Mouse (Mus musculus) ovary, adult 10 weeks (tissue): ENCODE results near the gene Fam90a1a. TPM values are rescaled to one million over a fixed set of nuclear protein-coding genes. Genes with fewer than 3 reads are reported as not detected.

Source experiments
- polyA plus RNA-seq: library from polyadenylated mRNA; stranded (reverse); fragments of 350-450 nt; fragmentation: Illumina TruSeq; extraction: RNeasy Lipid Tissue Mini Kit (QIAGEN cat#74804); gene quantifications from one replicate; pipeline ENCODE4 v1.2.3, GENCODE M21; 2014

Gene Fam90a1a
- 0.31 TPM for polyA plus RNA-seq

DNA sequence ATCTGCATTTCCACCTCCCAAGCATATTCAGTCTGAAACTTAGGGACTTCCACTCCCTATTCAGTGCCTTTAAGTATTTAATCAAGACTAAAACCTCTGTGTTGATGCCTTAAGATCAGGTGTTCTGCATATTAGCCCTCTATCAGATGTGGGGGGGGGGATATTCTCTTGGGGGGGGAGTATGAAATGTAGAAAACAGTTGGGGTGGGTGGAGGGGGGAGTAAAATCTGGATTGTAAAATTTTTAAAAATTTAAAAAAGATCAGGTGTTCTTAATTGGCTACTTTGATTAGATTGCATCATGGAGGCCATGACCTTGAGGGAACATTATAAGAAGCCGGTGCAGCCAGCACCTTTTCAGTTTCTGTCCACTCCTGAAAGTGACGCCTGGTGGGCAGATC is at the start of gene Fam90a1a:
TSS of gene Fam90a1a (plus strand) at position 301 of the 400 bp plus-strand sequence.

GRCm38 (mm10) chr8:21932610-21933009 is 25.9 kb upstream of the Fam90a1a start, which contains the start of gene Defb15:
Gene Defb15, minus strand, starts transcription at chr8:21932710.

DNA sequence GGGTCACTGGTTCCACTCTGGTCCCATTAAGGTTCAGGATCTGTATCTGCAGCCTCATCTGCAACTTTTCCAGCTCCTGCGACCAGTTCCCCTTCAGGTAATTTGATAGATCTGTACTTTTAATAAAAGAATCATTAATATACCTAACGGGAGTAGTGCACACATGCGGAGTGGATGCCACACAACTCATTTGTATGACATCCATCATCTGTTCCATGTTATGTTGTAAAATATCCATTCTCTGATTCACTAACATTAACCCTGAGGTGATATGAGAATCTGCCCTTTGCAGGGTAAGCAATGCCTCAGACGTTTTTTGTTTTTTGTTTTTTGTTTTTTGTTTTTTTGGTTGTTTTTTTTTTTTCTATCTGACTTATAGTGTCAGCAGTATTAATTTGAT is 20.5 kb upstream of the Fam90a1a start, which contains the start of gene Defb35:
TSS of gene Defb35 (plus strand) at position 301 of the 400 bp plus-strand sequence.

DNA sequence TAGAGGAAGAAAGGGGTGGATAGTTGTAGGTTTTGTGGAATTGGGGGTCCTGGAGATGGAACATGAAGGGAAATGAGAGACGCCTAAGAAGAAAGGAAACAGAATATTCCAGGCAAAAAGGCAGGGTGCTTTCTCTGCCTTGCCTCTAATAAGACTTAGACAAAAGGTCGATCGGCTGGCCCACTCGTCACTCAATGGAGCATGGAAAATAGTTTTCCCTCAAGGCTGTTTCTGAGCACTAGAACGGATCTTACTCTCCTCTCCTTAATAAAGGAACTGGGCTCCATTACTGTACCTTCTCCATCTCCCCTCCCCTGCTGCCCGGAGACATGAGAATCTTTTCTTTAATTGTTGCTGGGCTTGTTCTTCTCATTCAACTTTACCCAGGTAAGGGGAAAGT is 12.1 kb upstream of the Fam90a1a start, which contains the start of gene Defb13:
TSS of gene Defb13 (plus strand) at position 301 of the 400 bp plus-strand sequence.

DNA sequence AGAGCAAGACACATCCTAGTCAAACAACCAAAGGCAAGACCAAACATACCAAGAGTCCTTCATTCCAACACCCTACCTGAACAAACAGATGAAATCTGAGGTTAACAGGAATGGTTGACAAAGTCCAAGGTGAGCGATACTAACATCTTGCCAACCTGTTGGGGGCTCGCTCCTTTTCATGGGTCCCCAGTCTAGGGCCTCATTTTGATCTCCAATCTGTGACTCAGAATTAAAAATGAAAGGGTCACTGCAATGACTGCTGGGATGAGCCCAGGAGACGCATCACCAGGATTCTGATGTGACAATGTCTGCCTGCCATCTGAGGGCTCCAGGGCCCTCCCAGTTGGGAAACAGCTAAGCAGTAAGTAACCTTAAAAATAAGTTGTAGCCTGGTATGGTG is 11.0 kb downstream of the Fam90a1a start, which contains the start of gene Ccdc70:
TSS of gene Ccdc70 (plus strand) at position 301 of the 400 bp plus-strand sequence.

Other genes with a start within 250 kb of the Fam90a1a start
- not detected for gene Defa24, start 224.2 kb upstream of the Fam90a1a start, polyA plus RNA-seq
- gene Defb50, start 135.2 kb upstream of the Fam90a1a start, polyA plus RNA-seq = not detected
- not detected for gene Defb2, start 118.8 kb upstream of the Fam90a1a start, polyA plus RNA-seq
- not detected for gene Defb10, start 99.8 kb upstream of the Fam90a1a start, polyA plus RNA-seq
- gene Defb9, start 73.3 kb upstream of the Fam90a1a start, polyA plus RNA-seq = not detected
- not detected for gene Defb11, start 52.3 kb upstream of the Fam90a1a start, polyA plus RNA-seq
- gene Defb15, start 26.0 kb upstream of the Fam90a1a start, polyA plus RNA-seq = not detected
- not detected for gene Defb35, start 20.4 kb upstream of the Fam90a1a start, polyA plus RNA-seq
- not detected for gene Defb13, start 12.0 kb upstream of the Fam90a1a start, polyA plus RNA-seq
- gene Ccdc70, start 11.1 kb downstream of the Fam90a1a start, polyA plus RNA-seq = not detected
- gene Atp7b, start 101.6 kb downstream of the Fam90a1a start, polyA plus RNA-seq = not detected
- gene Alg11, start 102.0 kb downstream of the Fam90a1a start, polyA plus RNA-seq = 52.7 TPM
- 8.5 TPM for gene Nek5, start 166.3 kb downstream of the Fam90a1a start, polyA plus RNA-seq
- 2.8 TPM for gene Nek3, start 207.7 kb downstream of the Fam90a1a start, polyA plus RNA-seq
- gene Ckap2, start 227.1 kb downstream of the Fam90a1a start, polyA plus RNA-seq = 39.4 TPM
- 39.3 TPM for gene Vps36, start 234.1 kb downstream of the Fam90a1a start, polyA plus RNA-seq